Mouse (Mus musculus): Measurements from ENCODE around the gene Ccdc134.

The Ccdc134 gene

GRCm38 (mm10) chr15:82148510-82148911, 20.8 kb downstream of the Ccdc134 start:
- DNase-seq, result peak in 1 of 2 experiments; percentile 45

DNA sequence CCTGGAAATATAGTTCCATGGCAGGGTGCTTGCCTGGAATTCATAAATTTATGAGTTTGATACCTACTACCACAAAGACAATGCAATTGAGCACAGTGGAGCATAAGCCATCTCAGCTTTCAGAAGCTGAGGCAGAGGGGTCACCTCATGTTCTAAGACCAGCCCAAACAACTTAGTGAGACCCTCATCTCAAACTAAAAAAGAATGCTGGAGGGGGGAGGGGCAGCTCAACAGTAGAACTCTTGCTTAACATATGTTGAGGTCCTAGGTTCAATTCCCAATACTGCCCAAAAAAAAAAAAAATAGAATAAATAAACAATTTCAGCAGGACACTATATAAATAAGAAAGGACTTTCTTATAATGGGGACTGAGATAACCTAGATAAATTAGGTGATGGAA, 22.3 kb downstream of the Ccdc134 start:
- no peak for DNase-seq

DNA sequence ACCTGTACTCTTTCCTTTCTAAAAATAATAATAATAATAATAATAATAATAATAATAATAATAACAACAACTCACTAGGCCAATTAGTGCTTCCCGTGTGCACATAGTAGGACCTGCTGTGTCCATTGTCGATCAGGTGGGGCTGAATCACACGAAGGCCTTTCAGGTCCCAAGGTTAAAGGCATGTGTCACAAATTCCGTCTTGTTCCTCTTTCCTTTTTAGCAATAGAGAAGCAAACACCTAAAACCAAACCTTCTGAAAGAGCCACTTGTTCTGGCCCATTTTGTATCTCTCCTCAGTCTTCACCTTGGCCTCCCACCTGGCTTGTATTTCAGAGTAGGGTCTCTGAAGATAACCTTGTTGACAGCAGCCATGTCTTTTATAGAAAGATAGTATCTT, 23.5 kb downstream of the Ccdc134 start:
- no peak for DNase-seq

- DNase-seq, result no peak
Measured at GRCm38 (mm10) chr15:82152022-82152421, 24.3 kb downstream of the Ccdc134 start.

- no peak for DNase-seq
Measured at GRCm38 (mm10) chr15:82152435-82152834, 24.7 kb downstream of the Ccdc134 start.

- no peak for DNase-seq
Measured at GRCm38 (mm10) chr15:82156298-82156697, 28.6 kb downstream of the Ccdc134 start.

GRCm38 (mm10) chr15:82156902-82157301, 29.2 kb downstream of the Ccdc134 start:
- DNase-seq, result no peak

DNA sequence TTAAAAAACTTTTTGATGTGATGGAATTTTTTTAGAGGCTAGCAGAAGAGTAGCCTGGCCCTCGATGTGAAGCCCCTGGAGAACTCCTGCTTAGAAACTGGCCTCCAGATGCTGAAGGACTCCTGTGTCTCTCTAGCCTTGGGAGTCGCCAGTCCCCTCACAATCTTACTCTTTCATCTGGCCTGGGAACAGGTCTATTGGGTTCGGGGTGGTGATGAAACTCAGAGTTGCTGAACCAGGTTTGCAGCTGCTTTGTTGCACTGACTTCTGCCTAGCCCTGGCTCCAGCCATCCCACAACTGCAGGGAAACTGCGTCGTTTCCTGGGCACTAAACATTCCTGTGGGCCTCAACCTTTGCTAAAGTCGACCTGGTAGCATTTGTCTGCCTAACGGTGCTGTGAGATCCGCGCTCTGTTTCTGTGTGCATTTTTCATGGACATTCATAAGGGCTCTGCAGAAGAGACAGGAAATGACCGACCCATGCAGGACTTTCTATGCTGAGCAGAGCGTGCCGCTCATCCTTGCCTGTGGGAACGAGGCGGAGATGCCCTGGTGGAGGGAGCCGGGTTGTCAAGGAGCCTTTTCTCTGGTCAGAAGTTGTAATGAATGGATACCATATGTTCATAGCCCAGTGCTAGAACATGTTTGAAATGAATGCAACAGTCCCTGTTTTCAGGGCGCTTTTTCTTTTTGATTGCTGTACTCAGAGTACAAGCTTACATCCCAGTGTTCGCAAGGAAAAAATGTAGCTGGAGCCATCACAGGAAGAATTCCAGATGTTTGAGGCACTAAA, 30.7 kb downstream of the Ccdc134 start:
- no peak for DNase-seq

DNA sequence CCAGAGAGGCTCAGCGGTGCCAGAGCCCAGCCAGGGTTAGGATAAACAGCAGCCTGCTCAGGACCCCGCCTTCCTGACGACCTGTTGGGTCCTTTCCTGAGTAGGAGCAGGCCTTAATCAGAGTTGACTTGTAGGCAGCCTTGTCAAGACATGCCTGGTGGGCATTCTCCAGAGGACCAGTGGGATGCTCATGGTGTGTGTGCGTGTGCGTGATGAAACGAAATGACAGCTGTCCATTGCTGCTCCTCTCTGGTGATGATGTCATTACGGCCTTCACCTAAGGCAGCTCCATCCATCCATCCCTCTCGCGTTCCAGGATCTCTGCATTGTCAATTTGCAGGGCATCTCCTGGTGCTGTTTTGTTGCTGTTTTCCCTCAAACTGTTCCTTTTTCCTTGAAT, 31.7 kb downstream of the Ccdc134 start:
- DNase-seq, result no peak

- DNase-seq, result no peak
Measured at GRCm38 (mm10) chr15:82160731-82161640, 33.3 kb downstream of the Ccdc134 start.

DNA sequence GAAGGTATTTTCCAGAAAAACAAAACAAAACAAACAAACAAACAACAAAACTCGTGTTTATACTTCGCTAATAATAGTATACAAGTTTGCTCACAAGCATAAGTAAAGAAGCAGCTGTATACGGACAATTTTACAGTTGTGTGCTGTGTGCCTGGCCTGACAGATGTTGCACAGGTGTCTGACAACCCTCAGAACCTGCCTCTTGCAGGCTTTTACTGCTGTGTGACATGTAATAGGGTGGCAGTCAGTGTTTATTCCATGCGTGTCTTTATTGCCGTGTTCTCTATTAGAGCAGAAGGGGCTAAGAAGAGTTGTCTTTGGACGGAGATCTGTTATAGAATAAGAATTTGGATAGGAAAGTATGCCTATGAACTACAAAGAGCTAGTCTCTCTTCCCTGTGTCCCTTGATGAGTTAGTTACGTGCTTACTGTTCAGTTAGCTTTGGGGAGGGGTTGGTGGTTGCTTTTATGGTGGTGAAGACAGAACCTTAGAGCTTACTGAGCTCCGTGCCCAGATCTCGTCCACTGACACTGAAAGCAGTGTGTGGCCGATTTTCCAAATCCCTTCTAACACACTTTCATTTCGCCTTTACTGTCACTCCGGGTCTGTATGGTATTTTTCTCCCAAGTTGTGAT, 34.4 kb downstream of the Ccdc134 start:
- DNase-seq, result no peak

- DNase-seq, result no peak
Measured at GRCm38 (mm10) chr15:82163356-82164060, 35.8 kb downstream of the Ccdc134 start.

DNA sequence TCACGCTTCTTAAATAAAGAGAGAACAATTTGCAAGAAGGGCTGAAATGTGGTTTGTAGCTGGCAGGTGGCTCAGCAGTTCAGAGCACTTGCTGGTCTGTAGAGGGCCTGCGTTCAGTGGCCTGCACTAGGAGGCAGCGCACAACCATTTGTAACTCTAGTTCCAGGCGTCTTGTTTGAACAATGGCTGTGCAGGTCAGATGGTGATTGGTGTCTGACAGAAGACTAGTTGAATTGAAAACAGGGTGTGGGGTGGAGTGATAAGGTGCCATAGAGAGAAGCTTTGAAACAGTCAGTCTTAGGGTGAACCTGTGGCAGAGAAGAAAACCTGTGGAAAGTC, 36.3 kb downstream of the Ccdc134 start:
- no peak for DNase-seq

GRCm38 (mm10) chr15:82164496-82164895, 36.8 kb downstream of the Ccdc134 start:
- DNase-seq, result no peak

- DNase-seq, result peak; percentile 89 to 93
Measured at GRCm38 (mm10) chr15:82165332-82166239, 37.9 kb downstream of the Ccdc134 start.

DNA sequence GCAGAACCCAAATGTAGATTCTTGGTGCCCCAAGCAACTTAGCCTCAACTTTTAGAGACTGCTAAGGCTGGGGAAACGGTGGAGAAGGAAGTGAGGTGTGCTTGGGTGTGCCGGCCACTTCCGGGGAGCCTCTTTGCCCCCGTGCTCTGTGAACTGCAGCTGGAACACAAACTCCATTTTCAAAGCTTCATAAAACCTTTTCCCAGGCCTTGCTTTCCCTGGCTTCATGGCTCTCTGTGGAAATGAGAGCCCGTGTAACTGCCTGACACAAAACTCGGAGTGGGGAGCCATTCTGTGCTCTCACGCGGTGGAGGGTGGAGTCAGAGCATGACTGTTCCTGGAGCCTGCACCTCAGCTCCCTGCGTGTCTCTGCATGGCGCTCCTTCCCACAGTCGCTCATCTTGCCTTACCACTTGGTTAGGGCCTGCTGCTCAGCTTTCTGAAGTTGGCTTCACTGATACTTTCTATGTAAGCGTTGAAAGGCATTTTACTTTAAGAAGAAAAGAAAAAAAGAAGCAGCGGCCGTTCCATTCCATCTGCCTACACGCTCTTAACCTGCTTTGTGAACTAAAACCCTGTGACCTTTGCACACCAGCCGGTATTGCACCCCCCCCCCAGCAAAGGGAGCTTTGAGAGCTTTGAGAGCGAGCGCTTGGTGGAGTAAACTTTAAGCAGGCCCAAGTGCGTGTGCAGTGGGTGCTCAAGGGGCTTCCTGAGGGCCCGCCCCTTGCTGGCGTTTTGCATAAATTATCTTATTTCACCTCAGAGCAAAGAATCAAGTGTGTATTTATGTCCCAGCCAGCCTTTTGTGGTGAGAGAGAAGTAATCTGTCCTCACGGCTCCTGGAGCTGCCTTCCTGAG, 38.7 kb downstream of the Ccdc134 start:
- DNase-seq, result no peak

- DNase-seq, result peak; percentile 61 to 65
Measured at GRCm38 (mm10) chr15:82167201-82168168, 39.8 kb downstream of the Ccdc134 start.

- DNase-seq, result no peak
Measured at GRCm38 (mm10) chr15:82169671-82170070, 41.9 kb downstream of the Ccdc134 start.

Data from cerebellum, postnatal 10 days (tissue).